Mouse (Mus musculus): ENCODE measurements at regions not wholly inside any gene's neighbourhood (a gene's known extent, or its start where the extent isn't known, plus 50 kb on each side); places are given as distances from the start of the nearest gene placed in this dataset.
"Not testable (repeated sequence)": the region's sequence is repeated elsewhere in the genome, so short reads cannot be mapped to it uniquely, and the experiment has no call there.

DNA sequence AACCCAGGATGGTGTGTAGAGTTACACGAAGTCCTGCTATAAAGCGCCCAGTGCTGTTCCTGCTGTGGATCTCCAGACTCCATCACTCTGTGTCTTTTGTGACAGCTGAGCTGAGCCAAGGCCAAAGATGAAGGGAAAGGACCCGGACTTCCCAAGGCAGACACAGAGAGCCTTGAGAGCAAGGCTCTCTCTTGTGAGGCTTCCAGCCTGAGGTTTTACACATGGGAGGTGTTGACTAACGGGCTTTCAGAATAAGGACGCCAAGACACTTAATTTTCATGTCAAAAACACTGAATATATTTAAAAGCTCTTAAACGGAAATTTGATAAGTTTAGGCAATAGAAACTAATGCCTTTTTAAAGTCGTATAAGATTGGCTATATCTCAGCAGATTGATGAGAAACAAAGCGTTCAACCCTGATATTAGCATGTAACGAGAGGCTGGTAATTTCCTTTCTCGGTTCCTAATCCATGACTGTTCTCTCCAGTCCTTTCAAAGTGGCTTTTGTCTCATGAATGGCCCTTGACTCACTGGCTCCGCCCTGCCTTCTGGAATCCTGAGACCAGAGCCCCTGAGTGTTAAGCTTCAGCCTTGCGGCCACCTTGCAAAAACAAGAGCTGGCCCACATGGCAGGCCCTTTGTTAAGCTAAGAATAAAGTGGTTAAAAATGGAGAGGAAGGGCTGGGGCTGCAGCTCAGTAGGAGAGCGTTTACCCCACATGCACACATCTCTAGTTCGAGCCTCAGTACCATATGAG is 145.8 kb downstream of the Nkx6-1 start:
- DNase-seq, result no peak
- intact Hi-C loops (cut with DNase I), result no loop called here

DNA sequence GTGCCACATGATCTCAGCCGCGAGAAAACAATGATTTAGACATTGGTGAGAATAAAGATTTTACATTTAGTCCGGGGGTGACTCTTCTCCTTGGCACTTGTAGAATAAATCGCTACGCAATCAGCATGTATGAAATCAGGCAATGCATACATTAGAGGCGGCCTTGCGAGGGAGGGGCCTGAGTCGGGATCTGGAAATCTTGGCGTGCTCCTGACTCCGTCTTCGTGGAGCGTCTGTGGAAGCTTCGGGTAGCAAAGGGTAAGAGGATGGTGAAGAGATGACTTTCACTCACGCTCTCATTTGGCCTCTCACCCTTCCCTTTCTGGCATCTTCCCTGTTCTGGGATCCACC is 167.1 kb downstream of the Nkx6-1 start:
- intact Hi-C loops (cut with DNase I), result no loop called here
- no peak for DNase-seq

DNA sequence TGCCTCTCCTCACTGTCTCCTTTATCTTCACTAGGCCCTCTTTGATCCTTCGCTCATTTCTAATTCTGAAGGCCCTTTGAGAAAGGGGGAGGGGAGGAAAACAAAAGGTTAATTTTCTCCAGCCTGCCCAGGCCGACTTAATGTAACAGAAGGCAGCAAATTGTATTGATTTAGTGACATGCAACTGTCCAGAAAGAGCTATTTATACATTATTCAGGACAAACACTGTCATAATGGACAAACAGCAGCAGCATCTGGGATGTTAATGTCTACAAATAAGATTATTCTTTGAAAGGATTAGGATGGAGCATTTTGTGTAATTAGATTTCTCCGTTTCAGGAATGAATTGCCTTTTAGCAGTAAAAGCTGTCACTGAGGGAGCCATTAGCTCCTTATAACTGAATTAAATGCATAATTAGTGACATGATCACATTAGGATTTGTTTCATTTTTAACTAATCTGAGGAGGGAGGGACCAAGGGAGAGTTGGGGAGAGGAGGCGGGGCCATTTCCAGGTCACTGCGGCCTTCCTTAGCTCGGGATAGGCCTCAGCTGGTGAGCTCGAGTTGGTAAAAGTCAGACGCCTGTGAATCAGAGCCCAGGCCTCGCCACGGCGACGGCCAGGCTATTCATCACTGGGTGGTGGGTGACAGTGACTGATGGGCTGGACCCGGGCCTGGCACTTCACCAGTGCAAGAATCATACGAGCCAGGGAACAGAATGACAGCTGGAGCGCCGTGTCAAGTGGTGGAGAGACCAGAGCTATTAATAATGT is 167.7 kb downstream of the Nkx6-1 start:
- no peak for DNase-seq
- intact Hi-C loops (cut with DNase I), result no loop called here

DNA sequence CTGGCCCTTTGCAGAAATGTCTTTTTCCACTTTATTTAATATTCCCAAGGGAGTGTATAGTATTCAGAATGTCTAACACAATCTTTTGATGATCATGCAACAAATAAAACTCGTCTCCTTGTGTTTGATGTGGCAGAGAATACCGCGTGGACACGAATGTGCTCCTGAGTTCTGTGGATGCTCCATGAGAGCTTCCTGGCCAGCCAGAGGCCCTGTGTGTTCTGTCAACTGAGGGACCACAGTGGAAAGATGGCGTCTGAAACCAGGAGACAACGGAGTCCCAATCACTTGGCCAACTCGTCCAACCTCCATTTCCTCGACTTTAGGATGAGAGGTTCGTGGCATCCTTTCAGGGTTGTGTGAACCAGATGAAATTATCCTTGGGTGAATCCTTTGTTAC is 168.6 kb downstream of the Nkx6-1 start:
- intact Hi-C loops (cut with DNase I), result no loop called here
- no peak for DNase-seq

DNA sequence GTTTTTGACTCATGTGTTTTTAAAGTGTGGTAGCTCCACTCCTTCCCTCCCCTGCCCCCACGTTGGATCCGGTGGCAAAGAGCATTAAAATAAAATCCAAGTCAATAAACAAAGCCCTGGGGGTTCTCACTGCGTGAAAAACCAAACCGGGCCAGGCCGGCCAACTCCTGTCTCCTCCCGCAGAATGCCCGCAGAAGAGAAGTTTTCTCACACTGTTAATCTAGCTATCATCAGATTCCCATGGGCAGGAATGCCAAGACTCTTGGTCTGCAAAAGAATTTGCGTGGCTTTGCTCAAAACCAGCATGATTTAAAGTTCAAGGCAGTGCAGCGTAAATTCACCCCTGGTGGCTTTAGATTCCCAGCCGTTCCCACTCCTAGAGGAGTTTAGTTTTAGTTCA is 219.0 kb downstream of the Nkx6-1 start:
- no peak for DNase-seq
- intact Hi-C loops (cut with DNase I), result no loop called here

DNA sequence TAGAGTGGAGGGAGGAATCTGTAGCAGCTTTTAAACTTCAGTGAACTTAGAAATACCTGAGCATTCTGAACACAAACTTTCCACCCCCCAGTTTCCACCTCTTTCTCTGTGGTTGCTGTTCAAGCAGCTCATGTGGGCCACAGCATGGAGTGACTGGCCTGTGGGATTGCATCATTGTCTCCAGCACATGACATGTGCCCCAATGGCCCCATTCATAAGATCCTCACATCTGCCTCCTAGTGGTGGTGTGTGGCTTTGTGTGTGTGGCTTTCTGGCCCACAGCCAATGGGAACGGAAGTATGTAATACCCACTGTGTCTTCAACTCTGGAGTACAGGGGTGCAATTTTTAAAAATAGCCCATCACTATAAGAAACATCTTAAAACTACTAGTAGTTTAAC is 223.0 kb downstream of the Nkx6-1 start:
- DNase-seq, result peak in 1 of 2 experiments; percentile 7
- intact Hi-C loops (cut with DNase I), result no loop called here

DNA sequence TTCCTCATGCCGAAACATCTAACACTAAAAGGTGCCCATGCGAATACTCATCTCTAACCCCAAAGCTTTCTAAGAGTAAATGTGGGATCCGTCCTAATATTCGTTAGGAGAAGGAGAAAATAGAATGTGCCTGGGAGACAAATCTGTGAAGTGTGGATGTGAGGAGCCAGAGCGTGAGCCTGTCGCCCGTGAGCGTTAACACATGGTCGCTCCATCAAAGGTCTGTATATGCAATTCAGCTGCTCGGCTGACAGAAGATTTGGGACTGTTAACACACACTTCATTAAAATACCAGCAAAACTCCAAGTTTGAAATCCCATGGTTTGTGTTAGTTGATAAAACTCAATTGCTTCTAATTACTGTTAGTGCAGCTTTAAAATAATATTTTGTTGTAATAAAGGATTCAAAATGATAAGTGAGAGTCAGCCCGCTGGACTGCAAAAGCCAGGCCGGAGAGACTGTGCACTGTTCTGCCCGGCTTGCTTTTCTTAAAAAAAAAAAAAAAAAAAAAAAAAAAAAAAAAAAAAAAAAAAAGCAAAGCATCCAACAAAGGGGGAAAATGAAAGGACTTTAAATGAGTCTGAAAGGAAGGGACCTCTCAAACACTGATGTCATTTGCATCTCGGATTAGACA is 227.0 kb downstream of the Nkx6-1 start:
- intact Hi-C loops (cut with DNase I), result no loop called here
- no peak for DNase-seq

DNA sequence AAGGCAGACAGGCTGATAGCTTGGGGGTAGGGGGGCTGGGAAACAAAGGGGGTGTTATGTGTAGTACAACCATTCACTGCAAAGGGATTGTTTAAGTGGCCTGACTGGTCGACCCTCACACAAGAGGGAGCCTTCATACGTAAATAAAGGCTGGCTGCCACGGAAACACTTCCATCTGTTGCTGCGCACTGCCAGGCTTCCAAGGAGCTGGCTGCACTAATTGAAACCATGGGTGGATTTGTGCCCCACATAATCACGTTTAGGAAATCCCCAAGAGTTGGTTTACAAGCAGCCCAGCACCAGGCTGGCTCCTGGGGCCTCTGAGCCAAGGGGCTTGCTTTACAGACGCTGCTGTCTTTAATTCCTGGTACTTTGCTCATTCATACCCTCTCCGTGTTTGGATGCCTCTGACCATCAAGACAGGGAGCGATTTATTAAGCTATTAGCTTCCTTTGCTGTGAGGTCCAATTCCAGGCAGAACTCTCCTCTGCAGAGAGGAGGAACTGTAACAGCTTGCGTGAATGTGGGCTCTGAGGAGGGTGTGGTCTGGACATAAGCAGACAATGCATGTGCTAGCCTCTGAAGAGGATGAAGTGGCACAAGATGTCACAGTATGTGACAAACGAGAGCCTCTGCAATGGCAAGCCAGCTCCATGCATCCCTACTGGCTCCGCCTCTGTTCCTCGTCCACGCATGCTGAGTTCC is 238.6 kb downstream of the Nkx6-1 start:
- no peak for DNase-seq
- intact Hi-C loops (cut with DNase I), result no loop called here

DNA sequence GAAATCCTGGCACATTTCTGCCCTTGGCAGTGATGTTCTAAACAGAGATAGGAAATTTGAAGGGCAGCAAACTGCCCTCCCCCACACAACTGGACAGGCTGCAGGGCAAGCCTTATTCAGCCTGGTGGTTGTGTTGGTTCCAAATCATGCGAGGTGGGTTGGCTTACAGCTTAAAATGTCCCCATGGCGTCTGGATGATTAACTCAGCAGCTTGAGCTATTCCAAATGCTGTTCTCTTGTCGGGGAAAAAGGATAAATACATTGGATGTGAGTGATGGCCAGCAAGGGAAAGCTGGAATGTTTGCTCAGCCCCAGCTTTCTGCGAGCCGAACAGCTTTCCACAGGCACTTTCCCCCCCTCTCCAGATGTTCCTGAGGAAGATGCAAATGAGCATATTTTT is 280.5 kb downstream of the Nkx6-1 start:
- peak in 1 of 2 experiments; percentile 3 for DNase-seq
- intact Hi-C loops (cut with DNase I), result no loop called here

DNA sequence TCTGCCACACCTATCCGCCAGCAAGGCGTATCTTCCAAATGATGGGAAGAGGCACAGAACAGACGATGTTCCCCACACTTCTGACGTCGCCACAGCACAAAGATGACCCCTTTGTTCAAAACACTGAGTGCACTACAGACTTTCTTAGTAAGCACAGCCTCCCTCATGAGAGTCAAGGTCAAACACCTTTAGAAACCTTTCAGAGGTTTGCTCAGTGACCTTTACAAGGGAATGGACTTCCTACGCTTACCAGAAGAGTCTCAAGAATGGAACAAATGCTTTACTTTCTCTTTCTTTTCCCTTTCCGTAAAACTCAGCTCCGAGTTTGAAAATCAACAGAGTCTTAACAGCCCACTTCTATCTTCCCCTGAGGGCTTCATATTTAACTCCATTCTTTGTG is 283.4 kb downstream of the Nkx6-1 start:
- intact Hi-C loops (cut with DNase I), result no loop called here

DNA sequence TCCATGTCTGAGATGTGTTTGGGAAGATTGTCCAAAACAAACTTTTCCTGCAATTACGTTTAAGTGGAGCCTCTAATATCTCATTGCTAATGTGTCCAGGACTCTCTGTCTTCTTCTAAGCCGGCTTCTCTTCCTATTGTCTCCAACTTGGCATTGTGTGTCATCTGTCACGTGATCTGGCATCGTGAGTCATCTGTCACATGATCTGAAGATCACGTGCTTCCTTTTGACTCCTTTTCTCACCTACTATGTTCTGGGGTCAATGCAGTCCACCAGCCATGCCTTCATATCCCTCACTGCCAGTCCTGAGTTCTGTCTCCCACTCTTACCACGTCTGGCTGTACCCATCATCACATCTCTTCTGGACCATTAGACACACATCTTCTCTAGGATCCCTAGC is 288.1 kb downstream of the Nkx6-1 start:
- intact Hi-C loops (cut with DNase I), result no loop called here
- no peak for DNase-seq

More for the DNA sequence above, 283.4 kb downstream of the Nkx6-1 start:
- DNase-seq, result no peak

DNA sequence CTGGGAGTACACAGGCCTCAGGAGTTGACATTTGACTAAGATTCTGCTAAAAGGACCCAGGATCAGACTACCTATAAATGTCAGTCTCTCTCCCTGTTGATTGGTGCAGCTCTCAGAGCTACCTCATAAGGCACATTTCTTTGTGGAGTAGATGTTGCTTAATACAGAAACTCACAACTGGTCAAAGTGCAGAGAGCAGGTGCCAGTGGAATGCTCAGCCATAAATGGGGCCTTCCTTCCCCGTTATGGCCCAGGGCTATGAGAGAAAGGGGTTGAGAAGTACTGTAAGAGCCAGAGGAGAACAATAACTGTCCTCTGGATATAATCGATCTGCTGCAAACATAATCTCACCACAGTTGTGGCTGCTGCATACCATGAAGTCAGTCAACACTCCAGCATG is 290.7 kb downstream of the Nkx6-1 start:
- intact Hi-C loops (cut with DNase I), result no loop called here

DNA sequence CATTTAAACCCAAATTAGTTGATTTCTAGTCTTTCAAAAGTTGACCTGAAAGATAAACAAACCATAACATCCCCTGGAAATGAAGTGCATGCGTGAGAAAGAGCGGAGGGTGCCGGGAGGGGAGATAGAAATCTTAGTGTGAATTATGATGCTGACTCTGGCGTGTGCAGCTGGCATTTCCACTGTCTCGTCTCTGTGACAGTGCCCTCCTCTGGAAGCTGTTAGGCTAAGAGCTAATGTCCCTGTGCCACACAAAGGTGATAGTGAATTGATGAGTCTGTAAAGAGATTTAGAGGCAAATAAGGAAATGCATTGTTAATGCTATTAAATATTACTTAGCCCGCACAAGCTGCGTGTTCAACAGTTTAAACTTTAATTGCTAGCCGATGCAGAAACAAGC is 292.6 kb downstream of the Nkx6-1 start:
- intact Hi-C loops (cut with DNase I), result no loop called here
- DNase-seq, result no peak

More for the DNA sequence above, 290.7 kb downstream of the Nkx6-1 start:
- no peak for DNase-seq

DNA sequence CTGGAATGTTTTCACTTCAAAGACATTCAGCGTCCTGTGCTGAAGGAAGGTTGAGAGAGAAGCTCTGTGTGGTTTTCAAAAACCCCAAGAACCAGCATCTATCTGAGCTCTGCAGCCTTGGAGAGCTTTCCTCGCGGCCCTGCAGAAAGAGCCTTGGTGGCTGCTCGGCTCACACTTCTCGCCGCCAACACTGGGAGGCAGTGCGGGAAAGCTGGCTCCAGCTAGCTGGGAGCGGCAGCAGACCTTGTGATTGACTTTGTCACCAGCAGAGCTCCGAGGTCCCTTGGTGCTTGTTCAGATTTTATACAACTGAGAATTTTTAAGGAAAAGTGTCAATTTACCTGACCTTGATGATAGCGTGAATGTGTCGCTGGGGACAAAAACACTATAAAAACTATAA is 299.4 kb downstream of the Nkx6-1 start:
- intact Hi-C loops (cut with DNase I), result loop anchor here (10.0 kb wide), 1 partner anchor 299 kb away; the partner anchor contains the start of gene Nkx6-1
- DNase-seq, result peak; percentile 14 to 47

DNA sequence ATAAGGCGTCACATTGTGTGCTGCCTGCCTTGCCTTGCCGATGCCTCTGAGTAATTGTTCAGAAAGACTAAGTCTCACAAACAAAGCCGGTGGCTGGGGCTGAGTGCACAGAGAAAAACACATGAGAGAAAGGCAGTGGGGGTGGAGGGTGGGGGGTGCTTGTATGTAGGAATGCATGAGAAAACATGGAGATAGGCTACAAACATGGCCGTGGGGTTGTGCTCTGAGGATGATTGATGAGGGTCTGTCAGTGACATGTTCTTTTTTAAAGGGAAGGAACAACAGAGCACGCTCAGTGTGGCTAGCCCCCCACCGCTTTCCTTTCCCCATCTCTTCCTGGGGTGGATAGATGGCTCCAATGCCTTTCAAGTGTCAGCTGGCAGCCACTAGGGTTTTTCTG is 304.8 kb downstream of the Nkx6-1 start:
- intact Hi-C loops (cut with DNase I), result loop anchor here (10.0 kb wide), 1 partner anchor 305 kb away; the partner anchor contains the start of gene Nkx6-1
- DNase-seq, result no peak

DNA sequence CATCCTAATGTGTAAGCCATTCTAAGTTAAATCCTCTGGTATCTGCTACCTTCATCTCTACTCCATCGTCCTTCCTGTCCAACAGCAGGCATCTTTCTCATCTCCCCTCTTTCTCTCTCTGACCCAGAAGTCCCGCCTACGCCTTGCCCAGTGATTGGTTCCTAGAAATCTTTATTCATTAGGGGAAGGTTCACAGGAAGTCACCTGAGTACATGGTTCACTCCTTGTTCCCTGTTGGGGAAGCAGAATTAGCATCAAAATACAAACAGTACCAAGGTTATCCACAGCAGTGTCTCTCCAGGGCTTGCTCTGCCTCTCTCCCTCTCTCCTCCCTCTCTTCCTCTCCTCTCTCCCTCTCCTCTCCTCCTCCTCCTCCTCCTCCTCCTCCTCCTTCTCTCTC is 319.4 kb downstream of the Nkx6-1 start:
- no peak for DNase-seq
- intact Hi-C loops (cut with DNase I), result no loop called here

DNA sequence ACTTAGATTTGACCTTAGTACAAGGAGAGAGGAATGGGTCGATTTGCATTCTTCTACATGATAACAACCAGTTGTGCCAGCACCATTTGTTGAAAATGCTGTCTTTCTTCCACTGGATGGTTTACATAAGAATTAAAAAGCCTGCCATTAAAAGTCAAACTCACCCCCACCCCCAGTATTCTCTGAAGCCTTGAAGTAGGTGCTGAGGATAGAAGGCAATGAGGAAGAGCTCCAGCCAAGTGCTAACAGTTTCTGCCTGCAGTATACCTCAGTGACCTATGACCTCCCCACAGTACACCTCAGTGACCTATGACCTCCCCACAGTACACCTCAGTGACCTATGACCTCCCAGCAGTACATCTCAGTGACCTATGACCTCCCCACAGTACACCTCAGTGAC is 328.4 kb downstream of the Nkx6-1 start:
- DNase-seq; intact Hi-C loops (cut with DNase I): not testable (repeated sequence)

DNA sequence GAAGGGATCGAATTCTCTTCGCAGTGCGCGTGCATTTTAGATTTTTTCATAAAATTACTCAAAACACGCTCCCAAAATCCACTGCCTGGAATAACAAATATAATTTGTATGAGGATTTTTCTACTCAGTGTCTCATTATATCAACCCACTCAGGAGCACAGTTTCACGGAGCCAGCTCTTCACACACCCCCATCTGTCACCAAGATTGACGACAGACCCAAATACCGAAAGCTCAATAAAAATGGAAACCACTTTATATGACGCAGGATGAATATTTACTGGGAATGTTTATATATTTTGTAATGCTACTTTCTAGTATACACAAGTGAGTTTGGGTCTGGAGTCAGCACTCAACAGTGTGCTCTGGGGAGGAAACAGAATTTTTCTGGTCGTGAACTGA is 333.0 kb downstream of the Nkx6-1 start:
- DNase-seq, result no peak
- intact Hi-C loops (cut with DNase I), result no loop called here

DNA sequence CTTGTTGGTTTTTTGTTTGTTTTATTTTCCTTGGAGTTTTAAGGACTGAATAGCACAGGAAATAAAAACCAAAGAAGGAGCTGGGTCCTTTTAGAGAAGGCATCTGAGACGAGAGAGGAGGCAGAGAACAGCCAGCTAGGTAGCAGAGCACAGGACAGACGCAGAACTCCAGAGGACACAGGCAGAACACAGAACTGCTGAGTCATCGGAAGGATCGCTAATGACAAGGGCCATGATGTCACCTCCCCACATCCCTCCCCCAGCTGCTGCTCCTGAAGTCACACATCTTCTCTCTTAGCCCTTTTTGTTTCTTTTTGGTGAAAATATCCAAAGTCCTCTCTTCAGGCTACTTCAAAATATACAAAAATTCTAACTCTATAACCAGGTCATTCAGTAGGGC is 338.7 kb downstream of the Nkx6-1 start:
- intact Hi-C loops (cut with DNase I), result no loop called here
- no peak for DNase-seq

DNA sequence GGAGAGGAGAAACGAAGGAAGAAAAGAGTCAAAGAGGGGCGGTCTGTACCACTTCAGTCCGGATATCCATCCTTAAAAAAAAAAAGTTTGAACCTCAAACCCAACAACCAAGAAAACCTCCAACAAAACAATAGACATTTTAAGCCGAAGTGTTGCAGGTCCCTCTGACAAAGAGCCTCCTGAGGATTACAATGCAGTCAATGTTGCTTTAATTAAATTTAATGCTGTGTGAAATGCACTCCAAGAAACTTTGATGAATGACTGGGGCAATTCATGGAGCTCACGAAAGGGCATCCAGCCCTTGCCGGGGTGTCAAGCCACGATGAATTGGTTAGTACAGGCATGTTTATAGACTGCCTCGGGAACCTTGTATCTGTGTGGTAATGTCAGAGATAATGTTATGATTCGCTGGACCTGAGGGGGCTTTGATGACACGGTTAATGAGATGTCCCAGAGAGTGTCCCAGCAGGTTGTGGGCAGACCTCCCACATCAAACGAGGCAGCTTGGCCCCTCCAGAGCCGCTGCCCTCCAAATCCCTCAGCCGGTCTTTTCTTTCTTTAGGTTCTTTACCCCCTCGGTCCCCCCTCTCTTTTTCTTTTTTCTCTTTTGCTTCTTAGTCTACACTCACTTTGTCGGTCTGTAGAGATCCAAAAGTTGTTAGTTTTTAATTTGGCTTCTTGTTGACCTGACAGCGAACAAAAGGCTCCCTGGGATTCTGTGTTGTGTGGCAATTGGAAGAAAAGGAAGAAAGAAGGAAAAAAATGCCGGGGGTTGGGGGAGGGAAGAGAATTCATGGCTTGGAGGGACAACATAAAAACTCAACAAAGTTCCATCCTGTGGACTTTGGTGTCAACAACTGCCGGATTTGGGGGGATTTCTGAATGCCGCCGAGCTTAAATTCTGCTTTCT is 341.5 kb downstream of the Nkx6-1 start:
- no peak for DNase-seq
- intact Hi-C loops (cut with DNase I), result no loop called here

Measured in heart, postnatal 14 days (tissue).